Mouse (Mus musculus) kidney, adult 9 months (tissue): ENCODE data around the gene Fdxr.

Source experiments
- DNase-seq: peaks from one replicate; pipeline ENCODE4 v3.0.0; 2022

Fdxr gene

GRCm38 (mm10) chr11:115276780-115277603 is at the start of gene Fdxr:
Gene Fdxr, minus strand, starts transcription at chr11:115277050.
- DNase-seq: peak; percentile 100

GRCm38 (mm10) chr11:115323354-115323753 is 46.5 kb upstream of the Fdxr start:
- DNase-seq: no peak

- peak; percentile 27 for DNase-seq
Observed at GRCm38 (mm10) chr11:115321906-115322693, 45.2 kb upstream of the Fdxr start, which contains the start of gene Ush1g. Gene Ush1g, minus strand, starts transcription at chr11:115322041.

- no peak for DNase-seq
Observed at GRCm38 (mm10) chr11:115319704-115320383, 43.0 kb upstream of the Fdxr start.

- no peak for DNase-seq
Observed at GRCm38 (mm10) chr11:115318245-115319027, 41.6 kb upstream of the Fdxr start.

GRCm38 (mm10) chr11:115317204-115317603 is 40.4 kb upstream of the Fdxr start:
- no peak for DNase-seq

- DNase-seq: peak; percentile 33
Observed at GRCm38 (mm10) chr11:115314249-115314648, 37.4 kb upstream of the Fdxr start.

- DNase-seq: no peak
Observed at GRCm38 (mm10) chr11:115308781-115309180, 31.9 kb upstream of the Fdxr start.

- no peak for DNase-seq
Observed at GRCm38 (mm10) chr11:115306863-115307262, 30.0 kb upstream of the Fdxr start, which contains the start of gene Otop2. Gene Otop2, plus strand, starts transcription at chr11:115307163.

GRCm38 (mm10) chr11:115303167-115303566 is 26.3 kb upstream of the Fdxr start:
- DNase-seq: no peak

- no peak for DNase-seq
Observed at GRCm38 (mm10) chr11:115301351-115301750, 24.5 kb upstream of the Fdxr start.

GRCm38 (mm10) chr11:115300745-115301144 is 23.9 kb upstream of the Fdxr start:
- DNase-seq: no peak

GRCm38 (mm10) chr11:115298160-115298559 is 21.3 kb upstream of the Fdxr start:
- DNase-seq: no peak

- DNase-seq: peak; percentile 71
Observed at GRCm38 (mm10) chr11:115297214-115297826, 20.5 kb upstream of the Fdxr start, which contains the start of gene Fads6. Gene Fads6, minus strand, starts transcription at chr11:115297663.

- peak; percentile 53 for DNase-seq
Observed at GRCm38 (mm10) chr11:115296471-115297210, 19.8 kb upstream of the Fdxr start.

GRCm38 (mm10) chr11:115295939-115296338 is 19.1 kb upstream of the Fdxr start:
- DNase-seq: no peak

- DNase-seq: peak; percentile 57
Observed at GRCm38 (mm10) chr11:115292631-115293375, 16.0 kb upstream of the Fdxr start.

GRCm38 (mm10) chr11:115291503-115291902 is 14.7 kb upstream of the Fdxr start:
- DNase-seq: no peak

- peak; percentile 66 for DNase-seq
Observed at GRCm38 (mm10) chr11:115290919-115291318, 14.1 kb upstream of the Fdxr start.

GRCm38 (mm10) chr11:115290314-115290713 is 13.5 kb upstream of the Fdxr start:
- DNase-seq: no peak
